Mouse (Mus musculus): Measurements from ENCODE around the gene Mecom.

The Mecom gene

DNA sequence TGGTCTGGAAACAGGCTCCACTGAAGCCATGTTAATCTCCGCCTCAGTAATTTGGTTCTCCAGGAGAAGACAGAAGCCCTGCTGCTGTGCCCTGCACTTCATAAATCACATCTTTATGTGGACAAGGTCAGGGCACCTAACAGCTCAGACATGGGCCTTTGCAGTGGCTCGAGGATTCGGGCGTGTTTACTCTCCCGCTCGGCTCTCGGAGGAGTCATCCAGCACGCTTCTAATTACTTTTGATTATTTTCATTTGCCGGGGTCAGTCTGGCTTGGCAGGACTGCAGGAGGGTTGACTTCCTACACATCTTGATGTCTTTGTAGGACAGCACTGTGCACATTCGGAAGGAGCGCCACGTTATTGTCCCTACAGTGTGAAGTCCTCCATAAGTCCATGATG, 529.6 kb downstream of the Mecom start:
- DNase-seq (ENCODE audit: low read depth, low spot score): no peak

GRCm38 (mm10) chr3:30016766-30017165, 531.0 kb downstream of the Mecom start:
- DNase-seq (ENCODE audit: low read depth, low spot score): no peak

- peak; percentile 73 for DNase-seq (ENCODE audit: low read depth, low spot score)
Measured at GRCm38 (mm10) chr3:30014962-30015660, 532.7 kb downstream of the Mecom start.

- DNase-seq (ENCODE audit: low read depth, low spot score): no peak
Measured at GRCm38 (mm10) chr3:30014279-30014678, 533.5 kb downstream of the Mecom start.

- DNase-seq (ENCODE audit: low read depth, low spot score): no peak
Measured at GRCm38 (mm10) chr3:30013416-30013815, 534.4 kb downstream of the Mecom start.

DNA sequence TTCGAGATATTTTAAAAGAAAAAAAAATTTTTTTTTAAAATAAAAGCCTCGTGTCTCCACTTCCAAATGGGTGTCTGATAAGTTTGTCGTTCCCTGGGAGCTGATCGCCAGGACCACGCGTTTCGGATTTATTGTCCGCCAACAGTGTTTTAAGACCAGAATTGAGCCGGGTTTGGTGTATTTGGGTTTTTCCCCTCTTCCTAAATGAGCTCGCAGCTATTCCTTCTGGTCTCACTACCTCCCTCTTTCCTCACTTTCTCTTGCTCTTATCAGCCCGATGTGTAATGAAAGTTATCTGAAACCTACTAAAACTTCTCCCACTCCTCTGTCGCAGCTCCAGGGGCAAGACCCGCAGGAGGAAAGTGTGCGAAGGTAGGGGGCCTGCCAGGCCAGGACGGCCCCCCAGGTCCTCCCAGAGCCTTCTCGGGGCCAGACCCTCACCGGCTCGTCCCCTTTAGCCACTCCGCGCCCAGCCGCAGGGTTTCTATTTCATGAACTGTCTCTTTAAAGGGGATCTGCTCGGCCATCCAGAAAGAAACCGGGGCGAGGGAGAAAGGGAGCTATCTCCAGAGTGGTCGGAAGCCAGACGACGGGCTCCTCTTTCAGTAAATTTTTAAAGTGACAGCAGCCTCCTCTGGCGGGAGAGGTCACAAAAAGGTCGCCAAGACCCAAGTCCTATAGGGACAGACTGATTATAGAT, 535.0 kb downstream of the Mecom start:
- peak; percentile 57 for DNase-seq (ENCODE audit: low read depth, low spot score)

DNA sequence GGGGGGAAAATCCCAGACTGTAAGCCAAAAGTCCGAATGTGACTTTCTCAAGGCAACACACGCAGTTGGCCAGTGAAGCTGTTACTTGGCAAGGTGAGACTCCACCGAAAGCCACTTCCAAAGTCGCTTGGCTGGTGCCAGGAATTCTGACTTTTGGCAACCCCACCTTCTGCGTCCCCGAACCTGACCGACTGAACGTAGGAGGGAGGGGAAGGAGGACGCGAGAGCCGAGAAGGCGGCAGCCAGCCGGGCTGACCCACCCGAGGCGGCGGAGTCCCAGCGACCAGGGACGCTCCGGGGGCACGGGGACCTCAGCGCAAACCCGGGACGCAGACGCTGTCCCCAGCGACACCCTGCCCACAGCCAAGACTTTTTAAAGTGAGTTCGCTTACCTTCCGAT, 535.7 kb downstream of the Mecom start:
- DNase-seq (ENCODE audit: low read depth, low spot score): no peak

DNA sequence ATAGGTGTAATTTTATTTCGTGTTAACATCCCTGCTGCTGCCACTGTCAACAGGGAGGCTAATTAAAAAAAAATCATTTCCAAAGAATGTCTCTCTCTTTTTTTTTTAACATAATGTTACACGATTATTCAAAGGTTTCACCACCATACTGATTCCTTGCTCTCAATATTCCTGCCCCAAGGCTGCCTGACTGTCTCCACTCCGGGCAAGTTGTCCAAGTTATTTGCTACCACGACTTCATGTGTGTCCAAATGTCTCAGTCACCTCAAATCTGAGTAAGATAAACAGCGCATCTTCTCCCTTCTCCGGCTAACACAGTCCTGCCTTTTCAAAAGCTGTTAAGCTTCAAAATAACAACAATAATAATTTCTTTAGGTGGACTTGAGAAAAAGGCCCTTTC, 536.1 kb downstream of the Mecom start:
- DNase-seq (ENCODE audit: low read depth, low spot score): no peak

DNA sequence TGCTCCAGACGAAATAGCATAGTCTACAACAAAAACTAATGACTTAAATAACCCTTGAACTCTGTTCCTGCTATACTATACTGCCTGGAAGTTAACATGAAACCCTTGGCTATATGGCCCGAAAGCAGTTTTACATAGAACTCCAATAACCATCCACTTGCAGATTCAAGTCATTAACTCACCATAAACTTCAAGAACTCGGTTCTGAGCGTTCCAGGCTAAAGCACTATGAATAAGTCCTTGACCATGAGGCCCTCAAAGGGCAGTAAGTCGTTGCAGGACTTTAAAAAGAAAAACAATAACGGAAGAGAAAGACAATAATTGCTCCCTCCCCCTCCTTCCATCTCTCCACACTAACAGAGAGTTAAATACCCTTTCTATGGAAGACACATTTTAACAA, 536.9 kb downstream of the Mecom start:
- DNase-seq (ENCODE audit: low read depth, low spot score): no peak

DNA sequence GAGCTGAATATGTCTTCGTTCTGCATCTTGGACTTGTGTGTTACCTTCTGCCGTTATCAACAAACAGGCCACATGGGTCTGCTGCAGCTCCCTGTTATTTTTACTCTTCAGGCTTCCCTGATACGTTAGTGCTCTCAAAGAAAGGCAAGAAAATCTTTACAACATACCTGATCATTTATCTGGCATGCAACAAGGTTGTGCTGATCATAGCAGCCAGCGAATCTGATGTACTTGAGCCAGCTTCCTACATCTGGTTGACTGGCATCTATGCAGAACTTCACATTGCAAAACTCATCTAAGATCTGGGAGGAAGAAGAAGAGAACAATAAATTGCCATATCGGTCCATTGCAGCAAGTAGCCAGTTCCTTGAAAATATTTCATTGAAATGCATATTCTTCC, 538.2 kb downstream of the Mecom start:
- no peak for DNase-seq (ENCODE audit: low read depth, low spot score)

DNA sequence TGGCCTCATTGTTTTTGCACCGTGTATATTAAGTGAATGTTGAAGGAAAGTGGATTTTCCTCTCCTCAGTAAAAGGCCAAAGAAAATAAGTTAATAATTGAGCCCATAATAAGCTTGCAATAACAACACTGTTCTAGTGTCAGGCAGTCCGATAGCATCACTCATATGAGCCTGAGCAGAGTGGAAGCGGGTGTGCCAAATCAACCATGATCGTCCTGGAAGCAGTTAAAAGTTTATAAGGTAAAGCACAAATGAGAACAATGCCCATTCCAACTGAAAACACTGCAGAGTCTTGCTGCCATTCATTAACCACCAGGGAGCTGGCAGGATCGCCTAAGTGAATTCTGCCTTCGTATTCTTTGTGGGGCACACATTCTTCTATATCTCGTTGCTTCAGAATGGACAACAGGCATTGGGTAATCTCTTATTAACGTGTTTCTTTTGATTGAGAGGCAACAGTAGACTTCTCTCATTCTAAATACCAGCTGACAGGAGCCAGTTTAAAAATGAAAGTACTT, 542.9 kb downstream of the Mecom start:
- no peak for DNase-seq (ENCODE audit: low read depth, low spot score)

GRCm38 (mm10) chr3:30000260-30000659, 547.5 kb downstream of the Mecom start:
- DNase-seq (ENCODE audit: low read depth, low spot score): no peak

- no peak for DNase-seq (ENCODE audit: low read depth, low spot score)
Measured at GRCm38 (mm10) chr3:29999035-29999434, 548.8 kb downstream of the Mecom start.

DNA sequence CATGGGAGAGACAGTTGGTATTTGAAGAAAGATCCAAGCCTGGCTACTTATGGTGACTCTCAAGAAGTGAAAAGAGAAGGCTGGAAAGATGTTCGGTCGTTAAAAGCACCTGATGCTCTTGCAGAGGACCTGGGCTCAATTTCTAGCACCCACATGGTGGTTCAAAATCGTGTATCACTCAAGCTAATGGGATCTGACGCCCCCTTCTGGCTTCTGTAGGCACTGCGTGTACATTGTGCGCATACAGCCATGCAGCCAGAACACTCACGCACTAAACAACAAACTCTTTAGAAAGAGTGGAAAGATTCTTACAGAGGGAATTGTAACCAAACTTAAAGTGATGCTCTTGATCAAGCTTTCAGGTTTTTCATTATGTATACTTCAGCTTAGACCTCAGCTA, 550.7 kb downstream of the Mecom start:
- DNase-seq (ENCODE audit: low read depth, low spot score): peak; percentile 60

DNA sequence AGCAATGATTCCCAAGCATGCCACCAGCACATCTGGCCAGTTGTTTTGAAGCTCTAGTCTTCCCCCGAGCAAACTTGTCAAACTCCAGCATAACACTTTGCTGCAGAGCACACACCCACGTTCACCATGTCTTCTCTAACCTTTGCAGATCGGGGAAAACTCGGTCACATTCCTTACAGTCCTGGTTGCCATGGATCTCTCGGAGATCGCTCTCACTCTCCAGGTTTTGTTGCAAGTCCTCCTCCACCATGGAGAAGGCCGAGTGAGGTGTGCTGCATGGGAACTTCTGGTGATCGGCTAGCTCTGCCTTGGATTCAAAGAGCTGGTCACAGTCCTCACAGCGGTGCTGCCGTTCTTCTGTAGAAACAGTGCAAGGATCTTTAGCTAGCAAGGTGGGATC, 554.5 kb downstream of the Mecom start:
- peak; percentile 76 for DNase-seq (ENCODE audit: low read depth, low spot score)

DNA sequence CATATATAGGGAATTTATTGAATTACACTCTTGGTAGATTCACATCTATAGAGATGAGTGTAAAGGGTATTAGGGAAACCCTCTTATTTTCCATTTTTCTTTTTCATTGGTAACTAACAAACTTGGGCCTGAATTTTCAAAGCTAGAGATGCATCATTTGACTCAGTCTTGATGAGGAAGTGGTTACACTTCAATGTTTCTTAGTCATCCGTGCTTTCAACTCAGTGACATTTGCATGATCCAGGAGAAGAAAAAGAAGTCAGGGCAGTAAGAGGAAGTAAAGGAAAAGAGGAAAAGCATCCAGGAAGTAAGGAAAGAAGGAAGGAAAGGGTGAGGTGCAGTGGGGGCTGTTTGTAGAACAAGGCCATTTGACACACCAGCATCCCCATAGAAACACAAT, 556.3 kb downstream of the Mecom start:
- DNase-seq (ENCODE audit: low read depth, low spot score): no peak

GRCm38 (mm10) chr3:29984431-29984830, 563.4 kb downstream of the Mecom start:
- DNase-seq (ENCODE audit: low read depth, low spot score): no peak

DNA sequence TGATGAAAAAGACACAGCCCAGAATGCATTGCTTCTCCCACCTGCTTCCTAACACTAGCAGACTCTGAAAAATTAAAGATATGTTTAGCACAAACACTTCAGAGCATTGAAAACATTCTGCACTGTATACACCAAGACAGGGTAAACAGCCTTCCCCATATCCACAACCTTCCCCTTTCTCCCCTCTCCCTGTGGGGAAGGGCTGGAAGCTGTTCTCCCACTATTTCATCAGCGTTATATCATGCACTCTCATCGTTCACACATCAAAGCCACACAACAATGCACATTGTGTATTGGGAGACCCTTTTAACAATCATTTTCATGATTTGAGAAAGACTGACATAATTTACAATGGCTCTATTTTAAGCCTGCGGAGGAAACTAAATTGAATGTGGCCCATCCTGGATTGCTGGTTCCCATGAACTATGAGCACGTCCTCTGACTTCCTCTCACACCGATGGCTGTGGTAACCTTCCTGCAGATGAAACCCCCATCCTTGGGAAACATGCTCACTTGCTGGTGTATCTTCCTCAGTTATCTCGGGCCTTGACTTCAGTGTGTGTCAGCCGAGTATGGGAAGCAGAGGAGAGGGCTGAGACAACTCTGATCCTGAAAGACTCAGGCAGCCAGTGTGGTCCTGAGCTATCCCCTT, 566.4 kb downstream of the Mecom start:
- DNase-seq (ENCODE audit: low read depth, low spot score): no peak

GRCm38 (mm10) chr3:29980531-29980930, 567.3 kb downstream of the Mecom start:
- no peak for DNase-seq (ENCODE audit: low read depth, low spot score)

DNA sequence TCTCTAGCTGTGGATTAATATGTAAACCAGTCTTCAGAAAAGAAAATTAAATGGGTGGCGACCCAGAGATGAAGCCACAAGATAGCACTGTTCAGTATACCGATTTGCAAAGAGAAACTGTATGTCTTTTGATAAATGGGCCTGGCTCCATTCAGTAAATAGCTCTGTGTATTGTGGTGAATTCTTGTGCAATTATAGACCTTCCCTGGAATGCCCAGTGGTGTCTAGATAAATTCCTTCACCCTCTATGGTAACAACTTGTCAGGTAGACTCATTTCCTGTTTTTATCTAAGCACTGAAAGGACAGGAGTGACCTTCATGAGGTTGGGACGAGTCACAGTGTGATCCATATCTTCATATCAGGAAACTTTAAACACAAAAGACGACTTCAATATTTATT, 571.2 kb downstream of the Mecom start:
- no peak for DNase-seq (ENCODE audit: low read depth, low spot score)

GRCm38 (mm10) chr3:29968433-29968949, 579.3 kb downstream of the Mecom start:
- DNase-seq (ENCODE audit: low read depth, low spot score): no peak

DNA sequence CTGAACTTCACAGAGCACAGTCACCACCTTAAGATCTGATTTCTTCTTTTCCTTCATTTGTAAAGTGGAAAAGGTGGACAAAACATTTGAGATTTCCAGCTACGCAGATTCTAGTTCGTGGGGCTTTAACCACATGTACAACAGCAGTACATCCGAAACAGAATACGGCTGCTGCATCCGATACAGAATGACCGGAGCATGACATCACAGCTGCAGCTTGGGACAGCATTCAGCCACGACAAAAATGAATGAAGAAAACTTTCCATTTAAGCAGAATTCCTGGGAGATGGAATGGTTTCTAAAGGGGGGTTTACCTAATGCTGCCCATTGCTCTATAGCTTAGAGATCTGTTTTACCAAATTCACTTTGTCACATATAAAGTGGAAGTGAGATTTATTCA, 583.9 kb downstream of the Mecom start:
- DNase-seq (ENCODE audit: low read depth, low spot score): no peak
